Mouse (Mus musculus) spleen, adult 2 months (tissue): ENCODE measurements at regions not wholly inside any gene's neighbourhood (a gene's known extent, or its start where the extent isn't known, plus 50 kb on each side); places are given as distances from the start of the nearest gene placed in this dataset.

Source experiments
- DNase-seq, 2 experiments: peaks; one replicate each; pipeline versions ENCODE4 v3.0.0 to v3.0.0-alpha.2; 2012 to 2021; ENCODE audit warnings: low spot score in 2 of 2, low read depth in 1 of 2
- H3K27ac ChIP-seq: fragments of 200-500 bp; 2 replicates; pipeline ENCODE4 v1.5.1; 2012; ENCODE audit warnings: low read length, inconsistent platforms; ENCODE audit not compliant: insufficient read depth
- H3K27me3 ChIP-seq: fragments of 200-500 bp; 2 replicates; pipeline ENCODE4 v1.6.1; 2012; ENCODE audit warnings: mild to moderate bottlenecking, moderate library complexity, low read length, inconsistent platforms; ENCODE audit not compliant: control insufficient read depth, insufficient read depth
- H3K36me3 ChIP-seq: fragments of 200-500 bp; 2 replicates; pipeline ENCODE4 v1.6.1; 2012; ENCODE audit warnings: mild to moderate bottlenecking, low read length, inconsistent platforms; ENCODE audit not compliant: control insufficient read depth, insufficient read depth
- H3K4me1 ChIP-seq: fragments of 200-500 bp; 2 replicates; pipeline ENCODE4 v1.6.1; 2011; ENCODE audit warnings: inconsistent platforms; ENCODE audit not compliant: control insufficient read depth, insufficient read depth, insufficient read length
- H3K4me3 ChIP-seq: fragments of 200-500 bp; 2 replicates; pipeline ENCODE4 v1.5.1; 2011; ENCODE audit warnings: mild to moderate bottlenecking, inconsistent platforms; ENCODE audit not compliant: insufficient read depth, insufficient read length; ENCODE audit errors: extremely low read depth
- CTCF ChIP-seq: fragments of 200-500 bp; IDR thresholded peaks from 2 replicates; pipeline ENCODE4 v1.5.1; 2011; ENCODE audit warnings: mild to moderate bottlenecking, inconsistent platforms; ENCODE audit not compliant: insufficient read depth, insufficient read length, insufficient replicate concordance; ENCODE audit errors: extremely low read depth
- POLR2A ChIP-seq: fragments of 200-500 bp; IDR thresholded peaks from 2 replicates; pipeline ENCODE4 v1.6.1; 2011; ENCODE audit warnings: low read depth, low read length, inconsistent platforms
- WGBS: fragments of 180-500 bp; shearing (Covaris S2); methylation state at CpG from one replicate; pipeline ENCODE4 v1.1.7; 2018; 5-methylcytosine and 5-hydroxymethylcytosine counted together

DNA sequence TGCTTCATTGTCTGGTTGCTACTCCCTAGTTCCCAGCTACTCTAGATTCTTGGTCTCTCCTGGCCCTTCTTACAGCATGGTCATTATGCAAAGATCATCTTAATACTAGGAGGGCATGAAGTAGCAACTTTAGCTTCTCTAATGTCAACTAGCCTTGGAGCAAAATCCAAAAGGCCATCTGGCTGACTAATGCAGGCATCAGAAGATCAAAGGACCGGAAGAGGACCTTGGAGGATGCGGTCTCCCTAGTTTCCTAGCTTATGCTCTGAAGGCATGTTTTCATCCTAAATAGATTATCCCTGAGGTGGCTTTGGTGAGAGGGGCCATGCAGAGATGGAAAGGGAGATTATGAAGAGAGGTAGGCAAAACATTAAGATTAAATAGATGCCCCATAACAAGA, 75.7 kb upstream of the Frmd6 start:
- peaks cover 7% of the 10 kb centered on the region; the same call in 1 of the 2 replicates for H3K4me1 ChIP-seq
- DNase-seq = no peak
- no peaks in the 10 kb centered on the region for H3K27me3 ChIP-seq
- no peak for TF ChIP-seq CTCF
- TF ChIP-seq POLR2A = no peak
- 93% methylated on average over 2 of the region's 2 CpGs for WGBS
- no peak overlapping the region for H3K27ac ChIP-seq
- H3K36me3 ChIP-seq = no peaks in the 10 kb centered on the region
- no peak overlapping the region for H3K4me3 ChIP-seq

- Histone ChIP-seq H3K4me3 (no peak overlapping the region), H3K27me3 (no peaks in the 10 kb centered on the region), H3K36me3 (no peaks in the 10 kb centered on the region), H3K27ac (no peak overlapping the region), H3K4me1 (peaks cover 7% of the 10 kb centered on the region; the same call in 1 of the 2 replicates)
- WGBS = 86% methylated on average over 7 of the region's 7 CpGs
- no peak for DNase-seq
- TF ChIP-seq CTCF = no peak
- TF ChIP-seq POLR2A = no peak
Observed at GRCm38 (mm10) chr12:70750651-70751578, 74.4 kb upstream of the Frmd6 start.

GRCm38 (mm10) chr12:70752266-70752910, 72.9 kb upstream of the Frmd6 start:
- H3K4me1 ChIP-seq = peaks cover 7% of the 10 kb centered on the region; the same call in 1 of the 2 replicates
- TF ChIP-seq CTCF = no peak
- TF ChIP-seq POLR2A = no peak

GRCm38 (mm10) chr12:70752911-70753290, 72.4 kb upstream of the Frmd6 start:
- no peak overlapping the region for H3K4me3 ChIP-seq
- H3K36me3 ChIP-seq = no peaks in the 10 kb centered on the region
- DNase-seq = peak in 1 of 2 experiments; percentile 14
- no peak overlapping the region for H3K27ac ChIP-seq
- H3K27me3 ChIP-seq = no peaks in the 10 kb centered on the region
- peaks cover 7% of the 10 kb centered on the region; the same call in 1 of the 2 replicates for H3K4me1 ChIP-seq
- WGBS = 46% methylated on average over 4 of the region's 4 CpGs
- no peak for TF ChIP-seq POLR2A
- no peak for TF ChIP-seq CTCF

More at GRCm38 (mm10) chr12:70752266-70752910, 72.9 kb upstream of the Frmd6 start:
- no peaks in the 10 kb centered on the region for H3K27me3 ChIP-seq
- H3K36me3 ChIP-seq = no peaks in the 10 kb centered on the region
- H3K4me3 ChIP-seq = no peak overlapping the region
- 49% methylated on average over 11 of the region's 11 CpGs for WGBS
- no peak overlapping the region for H3K27ac ChIP-seq
- DNase-seq = no peak

DNA sequence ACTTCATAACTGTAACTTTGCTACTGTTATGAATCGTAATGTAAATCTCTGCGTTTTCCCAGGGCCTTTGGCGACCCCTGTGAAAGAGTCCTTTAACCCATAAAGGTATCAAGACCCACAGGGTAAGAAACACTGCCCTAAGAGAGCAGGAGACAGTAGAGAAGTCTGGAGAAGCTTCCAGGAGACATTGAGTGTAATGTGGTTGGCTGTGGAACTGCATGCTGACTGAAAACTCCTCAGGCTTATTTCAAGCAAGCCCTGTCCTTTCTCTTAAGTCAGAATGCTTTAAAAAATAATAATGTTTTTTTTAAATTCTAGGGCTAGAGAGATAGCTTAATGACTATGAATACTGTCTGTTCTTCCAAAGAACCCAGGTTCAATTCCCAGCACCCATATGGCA, 71.9 kb upstream of the Frmd6 start:
- Histone ChIP-seq H3K27me3 (no peaks in the 10 kb centered on the region), H3K4me1 (peaks cover 7% of the 10 kb centered on the region; the same call in 1 of the 2 replicates), H3K4me3 (no peak overlapping the region), H3K36me3 (no peaks in the 10 kb centered on the region), H3K27ac (no peak overlapping the region)
- WGBS = 85% methylated on average over 3 of the region's 3 CpGs
- TF ChIP-seq POLR2A = no peak
- no peak for TF ChIP-seq CTCF
- DNase-seq = no peak

DNA sequence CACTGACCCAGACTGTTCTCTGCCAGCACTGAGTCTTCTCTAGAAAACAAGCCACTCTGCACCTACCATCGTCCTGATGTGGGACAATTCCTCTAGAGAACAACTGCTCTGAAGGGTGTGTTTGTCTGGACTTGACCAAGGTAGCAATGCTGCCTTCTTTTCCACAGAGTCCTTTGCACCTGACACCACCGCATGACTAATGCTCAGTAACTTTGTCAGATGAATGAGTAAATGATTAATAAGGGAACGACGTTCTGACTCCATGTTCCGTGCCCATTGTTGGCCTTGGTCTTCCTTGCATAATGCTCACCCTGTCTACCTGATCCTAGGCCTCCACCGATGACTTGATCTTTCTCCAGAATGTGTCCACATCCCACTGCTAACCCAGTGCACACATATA, 67.2 kb upstream of the Frmd6 start:
- H3K36me3 ChIP-seq = no peaks in the 10 kb centered on the region
- TF ChIP-seq CTCF (no peak), POLR2A (no peak)
- H3K4me1 ChIP-seq = 0 out of 2 replicates have a peak, but pooled peaks cover 1% of the 10 kb centered on the region
- 90% methylated on average over 6 of the region's 6 CpGs for WGBS
- no peak overlapping the region for H3K27ac ChIP-seq
- H3K4me3 ChIP-seq = no peak overlapping the region
- no peak for DNase-seq
- H3K27me3 ChIP-seq = no peaks in the 10 kb centered on the region
